Mouse (Mus musculus): ENCODE measurements around the gene Lmod3.
"Not testable (repeated sequence)": the region's sequence is repeated elsewhere in the genome, so short reads cannot be mapped to it uniquely, and the experiment has no call there.

Gene Lmod3

DNA sequence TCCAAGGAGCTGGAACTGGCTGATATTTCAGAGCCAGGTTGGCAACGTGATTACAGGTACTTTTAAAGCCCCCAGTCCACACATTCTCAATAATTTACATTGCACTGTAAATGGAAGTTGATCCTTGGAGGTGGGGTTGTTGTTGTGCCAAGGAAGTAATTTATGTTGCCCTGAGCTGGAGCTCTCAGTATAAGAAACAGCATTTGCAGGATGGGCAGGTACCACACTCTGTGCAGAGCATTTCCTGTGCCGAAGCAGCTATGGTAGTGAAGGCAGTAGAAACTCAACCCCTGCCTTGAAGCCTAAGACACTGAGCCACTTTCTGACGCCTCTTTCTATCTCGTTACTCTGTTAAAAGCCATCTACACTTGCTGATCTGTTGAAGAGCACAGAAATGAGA, 23.2 kb upstream of the Lmod3 start:
- no peak for DNase-seq

DNA sequence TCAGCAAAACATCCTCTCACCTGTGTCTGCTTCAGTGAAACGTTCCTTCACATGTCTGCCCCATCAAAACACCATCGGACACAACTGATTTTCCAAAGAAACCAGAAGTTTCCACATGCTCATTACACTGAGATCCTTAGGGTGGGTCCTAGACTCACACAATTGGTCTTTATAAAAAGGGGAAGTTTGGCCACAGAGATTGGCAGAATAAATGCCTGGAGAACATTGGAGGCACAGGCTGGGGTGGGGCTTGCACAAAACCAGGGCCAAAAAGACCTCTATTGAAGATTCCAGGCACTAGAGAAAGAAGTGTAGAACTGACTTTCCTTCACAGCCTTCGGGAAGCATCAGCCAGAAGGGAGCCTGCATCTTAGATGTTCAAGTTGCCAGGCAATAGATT, 21.2 kb upstream of the Lmod3 start:
- DNase-seq = no peak

DNA sequence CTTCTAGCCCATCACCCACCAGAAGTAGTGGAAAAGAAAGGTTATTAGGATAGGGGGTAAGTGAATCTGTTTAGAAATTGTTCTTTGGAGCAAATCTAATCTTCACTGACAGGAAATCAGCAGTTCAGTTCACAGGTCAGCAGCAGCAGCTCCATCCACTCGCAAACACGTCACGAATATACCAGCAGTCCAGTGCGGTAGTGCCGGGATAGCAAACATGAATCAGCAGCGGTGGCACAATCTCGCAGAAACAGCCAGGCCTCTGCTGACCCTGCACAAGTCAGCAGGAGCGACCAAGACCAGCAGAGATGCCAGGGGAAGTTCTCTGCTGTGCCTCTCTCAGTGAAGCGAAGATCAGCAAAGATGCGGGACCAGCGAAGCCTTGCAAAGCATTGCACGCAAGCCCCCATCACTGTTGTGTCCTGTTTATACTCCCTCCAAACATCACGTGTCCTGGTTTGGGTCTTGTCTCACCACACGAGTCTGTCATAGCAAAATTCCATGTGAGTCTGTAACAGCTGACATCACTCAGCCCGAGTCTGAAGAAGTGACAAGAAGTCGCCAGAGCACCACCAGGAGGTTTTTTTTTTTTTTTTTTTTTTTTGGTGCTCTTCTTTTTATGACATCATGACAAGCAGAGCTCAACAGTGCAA, 20.6 kb upstream of the Lmod3 start:
- no peak for DNase-seq

DNA sequence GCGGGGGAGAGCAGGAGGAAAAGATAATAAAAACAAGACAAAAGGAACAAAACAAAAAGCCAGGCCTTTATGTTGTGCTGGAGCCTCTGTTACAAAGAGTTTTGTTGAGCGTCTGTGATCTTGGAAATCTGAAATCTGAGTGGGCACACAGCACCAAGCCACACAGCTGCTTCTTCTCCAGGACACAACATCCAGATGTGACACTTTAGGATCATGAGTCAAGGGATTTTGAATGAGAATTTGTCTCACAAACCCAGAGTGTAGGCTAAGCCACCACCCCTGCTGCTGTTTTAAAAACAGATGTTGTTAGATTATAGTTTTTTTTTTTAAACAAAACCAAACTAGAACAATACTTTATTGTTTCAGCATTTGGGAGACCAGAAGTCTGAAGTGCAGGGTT, 19.8 kb upstream of the Lmod3 start:
- no peak for DNase-seq

DNA sequence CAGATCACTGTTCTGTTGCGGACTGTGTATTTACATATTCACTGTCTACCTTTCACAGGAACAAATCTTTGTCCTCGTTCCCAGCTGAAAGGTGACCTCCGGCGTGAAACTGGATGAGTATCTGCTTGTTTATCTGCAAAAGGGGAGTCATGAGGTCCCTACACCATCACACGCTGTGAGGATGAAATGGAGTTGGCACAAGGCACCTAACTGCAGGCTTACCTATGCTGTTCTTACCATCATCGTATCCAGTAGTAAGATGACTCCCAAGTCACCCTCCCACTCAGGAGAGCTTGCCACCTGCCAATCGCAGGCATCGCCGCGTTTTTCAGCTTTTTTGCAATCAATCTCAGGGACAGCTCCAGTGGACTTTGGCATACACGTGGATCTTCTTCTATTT, 17.0 kb upstream of the Lmod3 start:
- no peak for DNase-seq

DNA sequence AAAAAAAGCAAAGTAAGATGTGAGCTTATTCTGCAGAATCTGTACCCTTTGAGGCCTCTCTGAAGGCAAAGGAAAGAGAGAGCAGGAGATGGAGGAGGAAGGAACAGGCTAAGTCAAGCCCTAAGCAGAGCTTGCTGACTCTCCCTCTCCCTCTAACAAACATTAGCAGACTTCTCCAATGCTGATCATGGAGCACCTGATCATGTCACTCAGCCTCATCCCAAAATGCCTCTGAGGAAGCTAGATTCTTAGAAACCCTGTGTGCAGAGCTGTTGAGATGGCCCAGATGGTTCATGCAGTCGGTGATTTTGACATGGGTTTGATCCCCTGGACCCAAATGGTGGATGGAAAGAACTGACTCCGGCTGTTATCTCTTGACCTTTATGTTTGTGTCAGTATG, 14.6 kb upstream of the Lmod3 start:
- no peak for DNase-seq

DNA sequence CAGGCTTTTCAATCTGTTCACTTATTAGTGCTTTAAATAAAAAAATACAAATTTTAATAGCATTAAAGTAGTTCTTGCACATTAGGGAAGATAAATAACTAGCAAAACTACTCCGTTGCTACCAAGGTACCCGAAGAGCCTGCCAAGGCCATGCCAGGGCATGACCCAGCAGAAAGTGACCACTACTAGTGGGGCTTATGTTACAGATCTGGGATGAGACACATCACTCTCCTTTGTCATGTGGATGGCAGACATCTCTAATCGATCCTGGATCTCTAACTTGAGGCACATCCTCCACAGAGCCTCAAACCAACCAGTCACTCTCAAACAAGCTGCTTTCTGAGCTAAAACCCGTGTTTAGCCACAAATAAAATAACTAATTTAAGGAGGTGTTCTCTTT, 14.1 kb upstream of the Lmod3 start:
- DNase-seq = no peak

DNA sequence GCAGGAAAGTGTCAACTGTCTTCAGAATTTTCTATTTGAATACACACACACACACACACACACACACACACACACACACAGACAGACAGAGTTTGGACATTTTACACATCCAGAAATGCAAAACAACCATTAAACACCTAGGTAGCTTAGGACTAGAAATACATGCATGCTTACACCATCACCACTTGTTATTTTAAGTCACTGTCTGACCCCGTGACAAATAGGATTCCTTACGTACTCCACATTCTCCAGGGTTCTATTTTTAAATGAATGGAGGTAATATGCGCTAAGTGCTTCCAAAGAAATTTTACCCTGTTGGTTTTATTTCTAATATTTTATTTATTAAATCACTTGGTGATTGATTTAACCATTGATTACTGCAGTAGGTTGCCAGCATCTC, 13.1 kb upstream of the Lmod3 start:
- no peak for DNase-seq

DNA sequence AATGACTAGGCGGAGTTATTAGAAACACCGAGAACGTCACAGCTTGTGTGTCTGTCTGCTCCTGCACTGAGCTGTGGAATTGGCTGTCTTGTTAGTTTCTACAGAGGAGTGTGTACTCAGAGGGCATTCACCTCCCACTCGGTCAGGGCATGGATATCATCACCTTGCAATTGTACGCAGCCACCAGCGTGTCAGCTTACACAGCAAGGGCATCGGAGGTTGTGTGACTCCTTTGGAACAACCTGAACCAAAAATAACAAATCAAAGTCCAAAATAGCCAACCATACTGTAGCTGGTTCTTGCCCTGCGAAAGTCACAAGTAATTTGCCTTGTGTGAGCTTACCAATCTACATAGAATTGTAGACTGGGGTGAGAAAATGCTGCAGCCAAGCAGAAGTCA, 12.7 kb upstream of the Lmod3 start:
- peak; percentile 36 to 39 for DNase-seq

DNA sequence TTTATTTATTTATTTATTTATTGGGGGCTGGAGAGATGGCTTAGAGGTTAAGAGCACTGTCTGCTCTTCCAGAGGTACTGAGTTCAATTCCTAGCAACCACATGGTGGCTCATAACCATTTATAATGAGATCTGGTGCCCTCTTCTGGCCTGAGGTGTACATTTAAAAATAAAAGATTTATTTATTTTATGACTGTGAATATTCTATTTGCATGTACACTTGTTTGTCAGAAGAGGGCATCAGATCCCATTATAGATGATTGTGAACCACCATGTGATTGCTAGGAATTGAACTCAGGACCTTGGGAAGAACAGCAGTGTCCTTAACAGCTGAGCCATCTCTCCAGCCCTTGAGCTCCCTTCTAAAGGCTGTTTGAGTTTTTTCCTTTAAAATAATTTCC, 11.2 kb upstream of the Lmod3 start:
- DNase-seq = not testable (repeated sequence)

DNA sequence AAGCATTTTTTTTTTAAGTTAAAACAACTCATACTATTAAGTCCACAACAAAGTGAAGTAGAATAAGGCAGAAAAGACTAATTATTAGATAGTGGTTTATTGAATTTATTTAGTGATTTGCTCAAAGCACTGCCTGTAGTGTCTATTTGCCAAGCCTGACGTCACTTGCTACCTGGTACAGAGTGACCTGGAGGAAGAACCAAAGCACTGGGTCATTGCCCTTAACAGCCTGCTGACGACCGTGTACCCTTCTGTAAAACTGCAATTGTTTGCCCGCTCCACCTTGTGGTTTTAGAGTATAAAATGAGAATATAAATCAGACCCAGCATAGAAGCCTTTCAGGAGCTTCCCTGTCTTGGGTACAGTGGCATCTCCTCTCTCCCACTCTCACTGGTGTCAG, 9.7 kb upstream of the Lmod3 start:
- peak in 1 of 2 experiments; percentile 18 for DNase-seq

DNA sequence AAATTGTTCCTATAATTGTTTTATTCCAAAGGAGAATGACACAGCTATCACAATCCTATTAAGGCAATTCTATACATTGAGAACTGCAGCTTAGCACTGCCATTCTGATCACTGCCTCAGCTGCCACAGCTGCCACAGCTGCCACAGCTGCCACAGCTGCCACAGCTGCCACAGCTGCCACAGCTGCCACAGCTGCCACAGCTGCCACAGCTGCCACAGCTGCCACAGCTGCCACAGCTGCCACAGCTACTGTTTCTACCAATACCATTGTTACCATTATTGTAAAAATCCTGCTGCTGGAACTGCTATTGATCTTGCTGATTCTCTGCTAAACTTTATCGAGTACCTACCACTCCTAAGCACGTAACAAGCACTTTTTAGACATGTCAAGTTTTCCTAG, 7.4 kb upstream of the Lmod3 start:
- DNase-seq = not testable (repeated sequence)

DNA sequence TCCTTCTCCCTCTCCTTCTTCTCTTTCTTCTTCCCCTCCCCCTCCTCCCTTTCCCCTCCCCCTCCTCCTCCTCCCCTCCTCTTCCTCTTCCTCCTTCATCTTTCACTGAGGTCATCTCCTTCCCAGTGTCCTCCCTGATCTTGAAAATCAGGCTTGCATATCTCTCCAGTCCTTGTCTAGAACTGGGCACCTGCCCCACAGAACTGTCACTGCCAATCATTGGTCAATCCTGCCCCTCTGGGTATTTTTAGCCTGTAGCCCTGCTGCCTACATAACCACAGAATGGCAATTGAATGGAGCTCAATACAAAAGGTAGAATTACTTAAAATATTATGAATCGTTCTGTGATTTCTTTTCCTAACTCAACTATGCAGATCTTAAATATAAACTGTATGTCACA, 5.9 kb upstream of the Lmod3 start:
- no peak for DNase-seq

DNA sequence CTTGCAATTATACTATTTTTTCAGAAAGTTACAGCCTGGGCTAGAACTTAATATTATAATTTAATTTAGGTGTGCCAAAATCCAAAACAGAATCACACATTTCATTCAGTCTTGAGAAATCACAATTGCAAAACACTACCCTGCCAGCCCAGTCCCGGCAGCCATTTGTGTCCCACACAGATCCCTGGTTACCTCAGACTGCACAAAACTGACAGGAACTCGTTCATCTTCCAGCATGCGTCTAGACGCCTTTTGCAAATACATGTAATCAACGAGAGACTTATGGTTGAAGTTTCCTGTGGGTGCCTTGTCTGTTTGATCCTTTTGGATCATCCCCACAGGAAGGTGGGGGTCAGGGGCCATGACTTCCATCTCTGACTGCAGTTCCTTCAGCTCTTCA, 473 bp downstream of the Lmod3 start:
- no peak for DNase-seq

DNA sequence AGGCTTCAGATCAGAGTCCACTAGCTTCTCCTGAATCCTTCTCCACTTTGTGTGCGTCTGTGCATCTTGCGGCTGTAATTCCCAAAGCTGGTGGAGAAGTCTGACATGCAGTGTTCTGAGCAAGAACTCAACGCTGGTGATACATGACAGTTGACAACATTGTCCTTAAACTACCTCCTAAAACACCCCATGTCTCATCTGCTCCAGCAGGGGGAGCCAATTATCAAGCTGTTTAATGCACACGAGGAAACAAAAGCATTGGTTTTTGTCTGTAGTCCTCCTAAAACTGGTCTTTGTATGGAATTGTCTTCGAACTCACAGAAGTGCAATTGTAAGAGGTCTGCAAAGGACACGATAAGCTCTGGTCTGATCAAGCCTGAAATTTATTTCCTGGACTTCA, 1.6 kb downstream of the Lmod3 start:
- peak; percentile 68 to 79 for DNase-seq

DNA sequence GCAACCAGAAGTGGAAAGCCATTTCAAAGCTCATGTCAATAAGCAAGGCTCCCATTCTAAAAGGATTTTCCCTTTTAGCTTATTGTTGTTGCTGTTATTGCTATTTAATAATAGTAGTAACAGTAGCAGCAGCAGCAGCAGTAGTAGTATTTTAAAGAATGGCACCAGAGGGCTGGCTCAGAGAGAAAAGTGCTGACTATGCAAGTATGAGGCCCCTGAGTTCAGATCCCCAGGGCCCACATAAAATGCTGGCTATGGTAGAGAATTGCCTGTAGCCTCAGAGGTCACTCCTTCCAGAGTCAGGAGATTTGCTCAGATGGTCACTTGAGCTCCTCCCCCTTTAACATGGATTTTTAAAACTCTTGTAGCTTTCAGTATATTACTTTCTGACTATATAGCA, 7.4 kb downstream of the Lmod3 start:
- no peak for DNase-seq

DNA sequence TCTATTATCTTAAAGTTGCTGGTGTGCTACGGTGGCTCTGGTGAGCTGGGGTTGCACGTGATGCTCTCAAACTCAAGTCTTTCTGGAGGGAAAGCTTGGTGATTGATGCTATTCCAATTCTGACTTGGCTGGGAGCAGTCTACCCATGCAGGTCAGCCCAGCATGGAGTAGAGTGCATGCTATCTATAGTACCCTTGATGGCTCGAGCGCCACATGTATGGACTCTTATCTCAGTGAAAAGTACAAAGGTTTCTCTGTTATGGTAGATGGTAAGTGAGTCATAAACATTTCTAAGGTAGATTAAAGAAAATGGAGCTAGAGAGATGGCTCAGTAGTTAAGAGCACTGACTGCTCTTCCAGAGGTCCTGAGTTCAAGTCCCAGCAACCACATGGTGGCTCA, 10.0 kb downstream of the Lmod3 start:
- no peak for DNase-seq

DNA sequence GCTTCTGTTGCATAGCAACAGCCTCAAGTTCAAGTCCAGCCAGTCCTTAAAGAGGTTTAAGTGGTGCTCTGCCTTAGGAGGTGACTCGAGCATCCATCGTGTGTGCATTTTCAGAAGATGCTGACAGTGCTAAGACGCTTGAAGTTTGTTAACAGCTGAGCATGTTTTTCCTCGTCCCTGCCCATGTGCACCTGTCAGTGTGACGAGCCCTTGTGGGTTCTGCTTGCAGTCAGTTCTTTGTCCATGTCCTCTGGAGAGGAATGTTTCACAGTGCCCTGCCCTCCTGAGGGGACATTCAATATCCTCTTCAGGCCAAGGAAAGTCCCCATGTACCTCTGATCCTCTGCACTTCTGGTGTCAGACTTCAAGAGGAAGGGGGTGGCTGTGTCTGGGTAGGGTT, 12.5 kb downstream of the Lmod3 start:
- no peak for DNase-seq

DNA sequence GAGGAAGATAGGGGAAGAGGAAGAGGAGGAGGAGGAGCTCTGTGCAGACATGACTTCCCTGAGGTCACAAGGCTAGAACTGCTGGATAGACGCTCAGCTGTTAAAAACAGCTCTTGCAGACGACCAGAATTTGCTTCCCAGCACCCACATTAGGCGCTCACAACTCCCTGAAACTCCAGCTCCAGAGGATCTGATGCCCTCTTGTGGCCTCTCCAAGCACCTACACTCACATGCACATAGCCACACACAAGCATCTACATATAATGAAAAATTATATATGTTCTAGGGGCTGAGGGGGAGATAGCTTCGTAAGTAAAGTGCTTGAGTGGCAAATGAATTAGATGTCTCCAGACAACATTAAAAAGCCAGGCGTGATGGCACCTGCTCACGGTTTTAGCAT, 13.2 kb downstream of the Lmod3 start:
- DNase-seq = no peak

DNA sequence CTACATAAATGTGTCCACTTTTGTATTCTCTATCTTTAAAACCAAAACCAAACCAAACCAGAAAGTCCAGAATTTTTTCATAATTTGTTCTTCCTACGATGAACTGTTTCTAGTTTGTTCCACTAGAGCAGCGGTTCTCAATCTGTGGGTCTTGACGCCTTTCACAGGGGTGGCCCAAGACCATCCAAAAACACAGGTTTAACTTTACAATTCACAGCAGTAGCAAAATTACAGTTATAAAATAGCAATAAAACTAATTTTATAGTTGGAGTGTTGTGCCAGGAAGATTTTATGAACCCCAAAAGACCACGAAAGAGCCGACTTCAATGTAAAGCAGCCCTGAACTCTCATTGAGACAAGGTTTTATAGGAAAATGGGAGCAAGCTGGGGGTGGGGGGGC, 16.5 kb downstream of the Lmod3 start:
- no peak for DNase-seq

DNA sequence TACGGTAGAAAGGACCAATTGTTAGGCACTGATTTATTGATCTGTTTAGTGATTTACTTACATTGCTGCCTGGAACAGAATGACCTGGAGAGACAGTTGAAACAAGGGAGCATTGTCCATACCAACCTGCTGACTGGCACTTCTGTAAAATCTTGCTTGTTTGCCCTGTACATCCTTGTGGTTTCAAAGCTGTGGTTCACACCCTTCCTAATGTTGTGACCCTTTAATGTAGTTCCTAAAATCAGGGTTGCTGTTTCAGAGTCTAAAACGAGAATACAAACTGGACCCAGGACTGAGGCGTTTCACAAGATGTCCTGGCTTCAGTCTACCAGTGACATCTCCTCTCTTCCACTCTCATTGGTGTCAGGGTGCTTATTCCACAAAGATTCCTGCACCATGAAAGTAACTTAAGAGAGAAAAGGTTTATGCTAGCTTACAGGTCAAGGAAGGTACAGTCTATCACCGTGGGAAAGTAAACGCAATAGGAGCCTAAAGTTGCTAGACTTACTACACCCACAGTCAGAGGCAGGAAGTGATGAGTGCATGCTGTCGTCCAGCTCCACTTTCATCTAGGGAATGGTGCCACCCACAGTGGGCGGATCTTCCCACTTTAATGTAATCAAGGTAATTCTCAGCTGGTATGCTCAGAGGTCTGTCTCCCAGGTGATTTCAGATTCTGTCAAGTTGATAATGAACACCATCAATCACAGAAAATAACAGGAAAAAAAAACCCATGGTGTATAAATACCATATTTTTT, 17.5 kb downstream of the Lmod3 start:
- DNase-seq = no peak

DNA sequence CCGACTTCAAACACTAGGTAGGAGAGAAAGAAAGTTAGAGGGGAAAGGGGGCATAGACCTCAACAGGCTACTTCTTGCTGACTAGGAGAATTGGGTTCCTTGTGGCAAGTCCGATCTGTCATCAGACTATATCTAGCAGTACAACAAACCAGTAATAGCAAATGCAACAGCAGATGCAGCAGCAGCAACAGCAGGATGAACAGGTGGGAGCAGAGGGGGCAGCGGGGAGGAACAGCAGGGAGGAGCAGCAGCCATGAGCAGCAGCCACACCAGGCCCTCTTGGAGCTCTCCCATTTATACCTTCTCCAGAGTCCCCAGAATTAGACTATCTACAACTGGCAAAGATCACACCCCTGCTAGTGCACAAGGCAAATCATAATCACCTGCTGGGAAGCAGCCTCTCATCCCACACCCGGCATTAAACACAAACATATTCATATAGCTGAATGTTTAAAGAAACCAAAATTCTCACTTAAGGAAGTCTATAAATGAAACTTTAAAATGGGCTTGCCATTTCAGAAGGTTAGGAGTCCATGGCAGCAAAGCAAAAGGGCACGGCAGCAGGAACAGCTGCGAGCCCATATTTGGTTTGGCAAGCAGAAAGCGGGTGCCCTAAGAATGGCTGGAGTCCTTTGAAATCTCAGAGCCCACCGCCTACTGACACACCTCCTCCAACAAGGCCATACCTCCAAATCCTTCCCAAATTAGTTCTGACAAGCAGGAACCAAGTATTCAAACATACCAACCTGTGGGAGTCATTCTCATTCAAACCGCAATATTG, 25.3 kb downstream of the Lmod3 start:
- DNase-seq = no peak

DNA sequence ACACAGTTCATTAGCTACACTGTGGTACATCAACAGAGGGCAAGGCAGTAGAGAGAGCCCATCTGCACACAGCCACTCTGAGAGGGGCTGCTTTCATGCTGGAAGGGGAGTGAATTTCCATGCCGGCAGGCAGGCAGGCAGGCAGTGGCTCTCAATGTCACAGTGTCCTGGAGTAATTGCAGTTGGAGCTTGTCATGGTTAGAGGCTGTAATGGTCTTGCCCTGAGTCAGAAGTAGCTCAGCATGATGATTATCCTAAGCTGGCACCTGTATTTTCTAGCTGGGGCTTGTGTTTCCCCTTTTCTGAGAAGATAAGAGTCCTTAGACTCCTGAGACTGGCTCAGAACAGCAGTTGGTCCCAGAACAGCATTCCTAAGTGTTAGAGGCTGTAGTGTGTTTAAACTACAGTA, 26.5 kb downstream of the Lmod3 start:
- no peak for DNase-seq

DNA sequence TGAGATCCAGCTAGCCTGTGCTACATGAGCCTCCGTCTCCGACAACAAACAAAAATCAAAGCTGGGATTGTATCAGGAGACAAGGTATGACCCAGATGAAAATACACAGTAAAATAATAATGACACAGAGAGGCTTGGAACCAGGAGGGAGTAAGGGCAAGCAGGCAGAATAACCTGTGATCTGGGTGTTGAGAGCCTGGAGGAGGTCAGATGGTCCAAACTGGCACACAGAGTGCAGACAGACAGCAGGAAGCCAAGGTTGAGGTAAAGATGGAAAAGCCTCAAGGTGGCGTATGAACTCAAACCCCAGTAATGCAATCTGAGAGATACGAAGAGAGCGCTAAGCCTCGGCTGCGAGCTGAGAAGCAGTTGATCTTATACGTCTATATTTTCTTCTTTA, 28.1 kb downstream of the Lmod3 start:
- DNase-seq = no peak

All from kidney, postnatal 36 days (tissue).